Mouse (Mus musculus) testis, adult 2 months (tissue): ENCODE results near the gene Ttll6. TPM values are rescaled to one million over a fixed set of nuclear protein-coding genes. Genes with fewer than 3 reads are reported as not detected.

Source experiments
- H3K27ac ChIP-seq: fragments of 200-500 bp; 2 replicates; pipeline ENCODE4 v1.5.1; 2012; ENCODE audit warnings: low read depth, low read length; ENCODE audit not compliant: control insufficient read depth, insufficient read depth
- H3K27me3 ChIP-seq: fragments of 200-500 bp; 2 replicates; pipeline ENCODE4 v1.6.1; 2012; ENCODE audit warnings: mild to moderate bottlenecking, low read length, moderate library complexity; ENCODE audit not compliant: control insufficient read depth, insufficient read depth
- H3K36me3 ChIP-seq: fragments of 200-500 bp; 2 replicates; pipeline ENCODE4 v1.6.1; 2012; ENCODE audit warnings: mild to moderate bottlenecking, low read length; ENCODE audit not compliant: control insufficient read depth, insufficient read depth
- H3K4me1 ChIP-seq: fragments of 200-500 bp; 2 replicates; pipeline ENCODE4 v1.6.1; 2012; ENCODE audit warnings: low read length; ENCODE audit not compliant: control insufficient read depth, insufficient read depth
- H3K4me3 ChIP-seq: fragments of 200-500 bp; 2 replicates; pipeline ENCODE4 v1.5.1; 2012; ENCODE audit warnings: low read depth, mild to moderate bottlenecking, low read length, moderate library complexity, mixed read lengths; ENCODE audit not compliant: control insufficient read depth
- CTCF ChIP-seq: fragments of 200-500 bp; IDR thresholded peaks from 2 replicates; pipeline ENCODE4 v1.5.1; 2012; ENCODE audit warnings: low read depth, mild to moderate bottlenecking, inconsistent platforms, low read length, moderate library complexity; ENCODE audit not compliant: control insufficient read depth, insufficient read depth, insufficient replicate concordance
- POLR2A ChIP-seq: fragments of 200-500 bp; IDR thresholded peaks from 2 replicates; pipeline ENCODE4 v1.6.1; 2012; ENCODE audit warnings: low read depth, mild to moderate bottlenecking, inconsistent platforms, low read length, moderate library complexity; ENCODE audit not compliant: control insufficient read depth
- polyA plus RNA-seq: library from polyadenylated mRNA; depleted of rRNA; stranded (reverse); fragments of >200 nt; gene quantifications from 2 replicates; pipeline ENCODE4 v1.2.3, GENCODE M21; 2012

Gene Ttll6
- polyA plus RNA-seq, 1 experiment, result 90.4 TPM

GRCm38 (mm10) chr11:96170711-96171379 lies 37.3 kb downstream of the Ttll6 start:
- TF ChIP-seq CTCF (no peak), POLR2A (no peak)
- no peaks in the 10 kb centered on the region for H3K36me3 ChIP-seq
- no peak overlapping the region for H3K4me3 ChIP-seq
- H3K27ac ChIP-seq, result no peak overlapping the region
- H3K4me1 ChIP-seq, result no peaks in the 10 kb centered on the region; the same call in 1 of the 2 replicates
- peaks cover 4% of the 10 kb centered on the region for H3K27me3 ChIP-seq

- no peak overlapping the region for H3K4me3 ChIP-seq
- TF ChIP-seq POLR2A, result no peak
- no peak for TF ChIP-seq CTCF
- H3K27me3 ChIP-seq, result peaks cover 7% of the 10 kb centered on the region
- no peaks in the 10 kb centered on the region; the same call in 1 of the 2 replicates for H3K4me1 ChIP-seq
- H3K27ac ChIP-seq, result no peak overlapping the region
- H3K36me3 ChIP-seq, result no peaks in the 10 kb centered on the region
Observed at GRCm38 (mm10) chr11:96171601-96172000, 38.0 kb downstream of the Ttll6 start.

- H3K27ac ChIP-seq, result no peak overlapping the region
- peaks cover 7% of the 10 kb centered on the region for H3K27me3 ChIP-seq
- no peaks in the 10 kb centered on the region for H3K36me3 ChIP-seq
- TF ChIP-seq CTCF (no peak), POLR2A (no peak)
- H3K4me3 ChIP-seq, result no peak overlapping the region
- peaks cover 4% of the 10 kb centered on the region for H3K4me1 ChIP-seq
Observed at GRCm38 (mm10) chr11:96172511-96173287, 39.1 kb downstream of the Ttll6 start.

GRCm38 (mm10) chr11:96173288-96173840 lies 39.8 kb downstream of the Ttll6 start:
- Histone ChIP-seq H3K27me3 (peaks cover 12% of the 10 kb centered on the region), H3K4me1 (peaks cover 9% of the 10 kb centered on the region), H3K27ac (no peak overlapping the region), H3K4me3 (no peak overlapping the region), H3K36me3 (no peaks in the 10 kb centered on the region)
- TF ChIP-seq POLR2A, result no peak
- TF ChIP-seq CTCF, result no peak

- peaks cover 11% of the 10 kb centered on the region for H3K4me1 ChIP-seq
- peaks cover 17% of the 10 kb centered on the region for H3K27me3 ChIP-seq
- H3K36me3 ChIP-seq, result no peaks in the 10 kb centered on the region
- TF ChIP-seq CTCF (no peak), POLR2A (no peak)
- H3K27ac ChIP-seq, result no peak overlapping the region
- H3K4me3 ChIP-seq, result no peak overlapping the region
Observed at GRCm38 (mm10) chr11:96174881-96175280, 41.3 kb downstream of the Ttll6 start.

- H3K4me1 ChIP-seq, result peaks cover 11% of the 10 kb centered on the region
- H3K27me3 ChIP-seq, result peaks cover 17% of the 10 kb centered on the region
- no peak overlapping the region for H3K4me3 ChIP-seq
- no peak for TF ChIP-seq POLR2A
- TF ChIP-seq CTCF, result no peak
- H3K36me3 ChIP-seq, result no peaks in the 10 kb centered on the region
- H3K27ac ChIP-seq, result no peak overlapping the region
Observed at GRCm38 (mm10) chr11:96175511-96175910, 41.9 kb downstream of the Ttll6 start.

GRCm38 (mm10) chr11:96175951-96176530 lies 42.5 kb downstream of the Ttll6 start:
- H3K27ac ChIP-seq, result no peak overlapping the region
- H3K4me1 ChIP-seq, result peaks cover 11% of the 10 kb centered on the region
- peaks cover 17% of the 10 kb centered on the region for H3K27me3 ChIP-seq
- no peaks in the 10 kb centered on the region for H3K36me3 ChIP-seq
- no peak overlapping the region for H3K4me3 ChIP-seq
- TF ChIP-seq POLR2A (no peak), CTCF (no peak)
